Mouse (Mus musculus) heart, postnatal 0 days (tissue): ENCODE measurements around the gene Adcy3.

Experiments used
- CTCF ChIP-seq: IDR thresholded peaks from 2 replicates; pipeline ENCODE4 v1.5.1; 2016; ENCODE audit warnings: antibody characterized with exemption, control low read depth, low read depth
- EP300 ChIP-seq: IDR thresholded peaks from 2 replicates; pipeline ENCODE4 v1.6.1; 2016; ENCODE audit warnings: antibody characterized with exemption, low read depth

DNA sequence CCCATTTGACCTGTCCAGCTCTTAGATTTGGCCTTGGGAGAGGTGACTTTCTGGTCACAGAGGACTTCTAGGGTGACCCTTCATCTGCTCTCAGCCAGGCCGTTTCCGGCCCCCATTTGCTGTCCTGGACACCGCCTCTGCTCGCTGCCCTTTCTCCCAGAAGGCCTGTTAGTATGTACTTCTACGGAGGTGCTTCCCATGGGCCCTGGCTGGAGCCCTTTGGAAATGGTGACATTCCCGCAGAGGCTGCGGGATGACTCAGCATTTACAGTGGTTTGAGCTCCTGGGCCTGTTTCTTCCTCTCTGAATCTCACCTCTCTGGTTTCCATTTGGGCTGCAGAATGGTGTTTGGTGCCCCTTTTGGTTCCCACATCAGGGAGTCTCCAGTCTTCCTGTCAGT is 5.6 kb upstream of the Adcy3 start:
- TF ChIP-seq EP300 (no peak), CTCF (no peak)
